Mouse (Mus musculus): ENCODE measurements around the gene Uck2. TPM values are rescaled to one million over a fixed set of nuclear protein-coding genes. Genes with fewer than 3 reads are reported as not detected.

Uck2 gene
- polyA plus RNA-seq, 1 experiment from 2014 or later, result 93.7 TPM

DNA sequence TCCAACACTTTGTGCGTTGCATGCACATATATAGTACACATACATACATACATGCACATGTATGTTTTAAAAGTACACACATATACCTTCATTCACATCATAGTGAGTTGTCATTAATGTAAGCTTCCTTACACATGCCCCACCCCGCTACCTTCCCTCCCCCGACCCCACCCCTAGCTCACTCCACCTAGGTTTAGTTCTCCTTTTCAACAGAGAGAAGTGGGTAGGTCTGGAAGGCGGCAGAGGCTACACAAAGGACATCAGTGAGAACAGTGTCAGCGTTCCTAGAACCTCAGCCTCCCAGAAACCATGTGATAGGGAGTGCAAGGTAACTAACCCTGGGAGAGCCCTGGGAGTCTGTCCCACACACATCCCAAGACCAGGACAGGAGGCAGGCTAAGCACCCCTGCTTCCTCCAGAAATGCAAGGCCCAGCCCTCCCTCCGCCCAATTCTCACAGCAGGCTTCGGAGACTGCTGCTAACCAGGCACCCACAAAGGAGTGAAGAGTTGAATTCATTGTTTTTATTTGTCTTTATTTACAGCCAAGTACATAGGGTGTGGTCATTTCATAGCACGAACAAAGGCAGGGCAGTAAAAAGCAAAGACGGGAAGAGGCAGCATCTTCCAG lies 62.6 kb downstream of the Uck2 start:
- no peak overlapping the region for H3K27ac ChIP-seq
- no peak overlapping the region for H3K4me3 ChIP-seq
- H3K27me3 ChIP-seq (replicated peaks), result no peaks in the 10 kb centered on the region
- WGBS, result 81% methylated on average over 9 of the region's 9 CpGs
- H3K4me1 ChIP-seq, result no peaks in the 10 kb centered on the region
- ATAC-seq (ENCODE audit: low FRiP score, low read depth), result no peak
- H3K9me3 ChIP-seq, result no peaks in the 10 kb centered on the region
- no peak overlapping the region for H3K4me2 ChIP-seq (replicated peaks)
- peaks cover 42% of the 10 kb centered on the region for H3K36me3 ChIP-seq
- H3K9ac ChIP-seq, result no peak overlapping the region

DNA sequence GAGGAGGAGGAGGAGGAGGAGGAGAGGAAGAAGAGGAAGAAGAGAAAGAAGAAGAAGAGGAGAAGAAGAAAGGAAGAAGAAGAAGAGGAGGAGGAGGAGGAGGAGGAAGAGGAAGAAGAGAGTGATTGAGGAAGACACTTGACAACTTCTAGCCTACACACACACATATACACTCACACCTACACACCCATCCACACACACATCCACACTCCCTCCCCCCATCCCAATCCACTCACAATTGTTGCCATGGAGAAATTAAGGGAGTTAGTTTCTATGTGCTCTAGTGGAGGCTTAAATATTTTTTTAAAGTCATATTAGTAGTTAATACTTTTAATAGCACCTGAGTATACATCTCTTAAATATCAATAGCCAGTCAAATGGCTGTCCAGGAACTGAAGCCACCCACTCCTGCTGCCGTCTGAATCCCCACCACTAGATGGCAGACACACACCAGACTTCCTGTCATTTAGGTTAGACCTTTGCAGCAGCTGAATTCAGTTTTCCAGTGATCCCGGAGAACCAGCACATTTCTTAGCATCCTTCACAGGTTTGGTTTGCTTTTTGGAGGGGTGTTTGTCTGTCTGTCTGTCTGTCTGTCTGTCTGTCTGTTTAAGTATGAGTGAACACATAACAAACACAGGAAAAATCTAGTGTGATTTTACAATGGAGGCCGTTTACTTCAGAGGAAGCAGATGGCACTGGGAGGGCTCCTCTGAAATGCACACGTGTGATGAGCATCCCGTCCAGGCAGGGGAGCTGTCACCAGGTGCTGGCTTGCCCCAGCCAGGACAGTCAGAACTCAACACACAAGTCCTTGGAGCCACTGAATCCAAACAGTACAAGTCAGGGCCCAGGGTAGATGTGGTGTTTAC lies 64.6 kb downstream of the Uck2 start:
- 3% methylated on average over 5 of the region's 5 CpGs for WGBS
- Histone ChIP-seq H3K4me1 (no peaks in the 10 kb centered on the region), H3K4me2 (replicated peaks) (no peak overlapping the region), H3K27ac (no peak overlapping the region), H3K36me3 (peaks cover 24% of the 10 kb centered on the region), H3K27me3 (replicated peaks) (no peaks in the 10 kb centered on the region), H3K9me3 (no peaks in the 10 kb centered on the region), H3K4me3 (no peak overlapping the region), H3K9ac (no peak overlapping the region)
- ATAC-seq (ENCODE audit: low FRiP score, low read depth), result peak; percentile 68

GRCm38 (mm10) chr1:167215460-167215859 lies 69.7 kb downstream of the Uck2 start:
- no peak overlapping the region for H3K4me2 ChIP-seq (replicated peaks)
- H3K9me3 ChIP-seq, result no peaks in the 10 kb centered on the region
- no peaks in the 10 kb centered on the region for H3K27me3 ChIP-seq (replicated peaks)
- no peak overlapping the region for H3K4me3 ChIP-seq
- 91% methylated on average over 3 of the region's 3 CpGs for WGBS
- ATAC-seq (ENCODE audit: low FRiP score, low read depth), result no peak
- no peaks in the 10 kb centered on the region for H3K36me3 ChIP-seq
- no peak overlapping the region for H3K27ac ChIP-seq
- H3K9ac ChIP-seq, result no peak overlapping the region
- H3K4me1 ChIP-seq, result no peaks in the 10 kb centered on the region

GRCm38 (mm10) chr1:167212710-167213109 lies 72.4 kb downstream of the Uck2 start:
- Histone ChIP-seq H3K36me3 (no peaks in the 10 kb centered on the region), H3K4me1 (no peaks in the 10 kb centered on the region), H3K4me3 (no peak overlapping the region), H3K4me2 (replicated peaks) (no peak overlapping the region), H3K9me3 (no peaks in the 10 kb centered on the region), H3K27me3 (replicated peaks) (no peaks in the 10 kb centered on the region), H3K27ac (no peak overlapping the region), H3K9ac (no peak overlapping the region)
- WGBS, result 100% methylated on average over 1 of the region's 1 CpGs
- peak; percentile 54; the same call in 1 of the 2 replicates for ATAC-seq (ENCODE audit: low FRiP score, low read depth)

DNA sequence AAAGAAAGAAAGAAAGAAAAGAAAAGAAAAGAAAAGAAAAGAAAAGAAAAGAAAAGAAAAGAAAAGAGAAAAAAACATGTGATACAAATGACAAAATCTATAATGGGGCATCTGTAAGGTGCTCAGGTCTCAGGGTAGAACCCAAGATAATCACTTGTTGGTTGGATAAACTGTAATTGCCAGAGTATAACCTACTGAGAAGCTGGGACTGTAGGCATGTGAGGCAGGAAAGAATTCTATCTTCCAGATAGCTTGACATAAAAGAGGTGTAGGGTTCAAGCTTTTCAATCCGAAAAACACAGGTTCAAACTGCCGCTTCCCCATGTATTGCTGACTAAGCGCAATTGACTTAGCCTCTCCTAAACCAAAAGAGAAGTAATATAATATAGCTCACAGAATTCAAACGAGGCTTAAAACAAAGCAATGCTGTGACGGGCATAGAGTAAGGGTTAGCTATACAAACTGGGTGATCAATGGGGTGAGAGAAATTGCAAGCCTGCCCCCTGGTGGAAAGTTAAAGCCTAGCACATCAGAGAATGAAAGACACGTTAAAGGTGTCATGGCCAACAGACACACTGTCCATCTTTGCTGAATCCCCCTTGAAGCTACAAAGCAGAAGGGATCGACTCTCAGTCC lies 73.0 kb downstream of the Uck2 start:
- H3K9ac ChIP-seq, result no peak overlapping the region
- H3K27ac ChIP-seq, result no peak overlapping the region
- H3K27me3 ChIP-seq (replicated peaks), result no peaks in the 10 kb centered on the region
- no peaks in the 10 kb centered on the region for H3K9me3 ChIP-seq
- H3K4me1 ChIP-seq, result no peaks in the 10 kb centered on the region
- peak; percentile 76 for ATAC-seq (ENCODE audit: low FRiP score, low read depth)
- no peaks in the 10 kb centered on the region for H3K36me3 ChIP-seq
- no peak overlapping the region for H3K4me3 ChIP-seq
- peak overlapping the region; percentile 16 for H3K4me2 ChIP-seq (replicated peaks)
- WGBS, result 25% methylated on average over 7 of the region's 7 CpGs

- no peak overlapping the region for H3K9ac ChIP-seq
- no peaks in the 10 kb centered on the region for H3K9me3 ChIP-seq
- no peak overlapping the region for H3K4me2 ChIP-seq (replicated peaks)
- no peaks in the 10 kb centered on the region for H3K27me3 ChIP-seq (replicated peaks)
- H3K36me3 ChIP-seq, result no peaks in the 10 kb centered on the region
- no peak overlapping the region for H3K27ac ChIP-seq
- WGBS, result 65% methylated on average over 4 of the region's 4 CpGs
- no peak overlapping the region for H3K4me3 ChIP-seq
- no peak for ATAC-seq (ENCODE audit: low FRiP score, low read depth)
- H3K4me1 ChIP-seq, result no peaks in the 10 kb centered on the region
Observed at GRCm38 (mm10) chr1:167208816-167209215, 76.3 kb downstream of the Uck2 start.

GRCm38 (mm10) chr1:167205177-167205750 lies 79.9 kb downstream of the Uck2 start:
- ATAC-seq (ENCODE audit: low FRiP score, low read depth), result no peak
- H3K4me2 ChIP-seq (replicated peaks), result no peak overlapping the region
- no peak overlapping the region for H3K4me3 ChIP-seq
- H3K27ac ChIP-seq, result no peak overlapping the region
- no peaks in the 10 kb centered on the region for H3K4me1 ChIP-seq
- 73% methylated on average over 8 of the region's 8 CpGs for WGBS
- H3K9me3 ChIP-seq, result no peaks in the 10 kb centered on the region
- no peak overlapping the region for H3K9ac ChIP-seq
- H3K36me3 ChIP-seq, result no peaks in the 10 kb centered on the region
- no peaks in the 10 kb centered on the region for H3K27me3 ChIP-seq (replicated peaks)

- Histone ChIP-seq H3K27me3 (replicated peaks) (no peaks in the 10 kb centered on the region), H3K4me3 (no peak overlapping the region), H3K9me3 (no peaks in the 10 kb centered on the region), H3K4me2 (replicated peaks) (no peak overlapping the region), H3K36me3 (no peaks in the 10 kb centered on the region), H3K9ac (no peak overlapping the region), H3K4me1 (no peaks in the 10 kb centered on the region), H3K27ac (no peak overlapping the region)
- WGBS, result 95% methylated on average over 1 of the region's 1 CpGs
- no peak for ATAC-seq (ENCODE audit: low FRiP score, low read depth)
Observed at GRCm38 (mm10) chr1:167204421-167204820, 80.7 kb downstream of the Uck2 start.

DNA sequence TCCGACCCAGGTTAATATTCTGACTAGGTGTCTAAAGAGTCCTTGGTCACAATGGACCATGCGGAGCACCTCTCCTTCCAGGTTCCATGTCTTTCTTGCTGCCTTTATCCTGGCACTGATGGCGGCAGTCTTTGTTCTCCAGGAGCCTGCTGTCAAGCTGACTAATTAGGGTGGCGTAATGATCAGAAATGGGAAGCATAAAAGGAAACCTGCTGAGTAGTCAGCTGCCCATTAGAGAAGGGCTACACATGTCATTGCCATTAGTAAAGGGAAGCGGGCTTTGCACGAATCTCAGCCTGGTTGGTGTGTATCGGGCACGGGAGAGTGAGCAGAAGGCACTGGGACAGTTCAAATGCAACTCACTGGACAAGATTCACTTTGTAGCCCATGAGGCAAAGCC lies 90.4 kb downstream of the Uck2 start:
- Histone ChIP-seq H3K9me3 (no peaks in the 10 kb centered on the region), H3K4me3 (no peak overlapping the region), H3K9ac (no peak overlapping the region), H3K4me1 (no peaks in the 10 kb centered on the region), H3K36me3 (no peaks in the 10 kb centered on the region), H3K27me3 (replicated peaks) (no peaks in the 10 kb centered on the region), H3K4me2 (replicated peaks) (no peak overlapping the region), H3K27ac (no peak overlapping the region)
- no peak; the same call in 1 of the 2 replicates for ATAC-seq (ENCODE audit: low FRiP score, low read depth)
- WGBS, result 30% methylated on average over 8 of the region's 8 CpGs

GRCm38 (mm10) chr1:167187791-167188190 lies 97.3 kb downstream of the Uck2 start:
- no peak for ATAC-seq (ENCODE audit: low FRiP score, low read depth)
- 53% methylated on average over 5 of the region's 5 CpGs for WGBS

GRCm38 (mm10) chr1:167181919-167182616 lies 103.1 kb downstream of the Uck2 start:
- Histone ChIP-seq H3K27me3 (replicated peaks) (no peaks in the 10 kb centered on the region), H3K9me3 (no peaks in the 10 kb centered on the region), H3K4me3 (no peak overlapping the region), H3K36me3 (no peaks in the 10 kb centered on the region), H3K27ac (no peak overlapping the region), H3K4me1 (peaks cover 5% of the 10 kb centered on the region; the same call in 1 of the 2 replicates), H3K9ac (no peak overlapping the region), H3K4me2 (replicated peaks) (no peak overlapping the region)
- WGBS, result 26% methylated on average over 9 of the region's 9 CpGs
- peak; percentile 81 for ATAC-seq (ENCODE audit: low FRiP score, low read depth)

More at GRCm38 (mm10) chr1:167187791-167188190, 97.3 kb downstream of the Uck2 start:
- no peaks in the 10 kb centered on the region for H3K4me1 ChIP-seq
- no peak overlapping the region for H3K4me2 ChIP-seq (replicated peaks)
- H3K27me3 ChIP-seq (replicated peaks), result no peaks in the 10 kb centered on the region
- no peak overlapping the region for H3K4me3 ChIP-seq
- H3K9me3 ChIP-seq, result no peaks in the 10 kb centered on the region
- no peak overlapping the region for H3K9ac ChIP-seq
- no peak overlapping the region for H3K27ac ChIP-seq
- H3K36me3 ChIP-seq, result no peaks in the 10 kb centered on the region

Measured in neural tube, embryonic 12.5 days (tissue).